Mouse (Mus musculus): ENCODE results near the gene Tmem182.

DNA sequence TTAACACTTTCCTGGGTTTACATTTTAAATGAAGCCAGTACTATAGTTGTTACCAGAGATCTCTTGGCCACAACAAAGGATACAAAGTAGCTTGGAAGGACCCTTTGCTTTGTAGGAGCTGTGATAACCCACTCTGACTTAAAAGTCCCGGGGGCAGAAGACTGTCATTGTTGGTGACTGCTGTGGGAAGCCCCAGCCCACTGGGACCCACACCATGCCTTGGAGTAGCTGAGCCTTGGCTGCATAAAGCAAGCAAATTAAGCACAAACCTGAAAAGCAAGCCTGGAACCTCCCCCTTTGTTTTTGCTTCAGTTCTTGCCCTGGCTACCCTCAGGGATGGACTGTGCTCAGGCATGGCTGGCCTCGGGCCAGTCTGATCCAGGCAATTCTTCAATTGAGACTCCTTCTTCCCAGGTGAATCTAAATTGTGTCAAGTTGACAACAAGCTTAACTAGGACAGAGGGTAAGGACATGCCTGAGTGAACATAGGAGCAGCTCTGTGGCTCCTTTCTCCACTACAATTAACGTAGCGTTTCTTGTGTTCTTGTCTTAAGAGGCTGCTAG lies 36.0 kb upstream of the Tmem182 start:
- no peak for TF ChIP-seq CTCF (IDR thresholded peaks at IDR 0.05; ENCODE audit: control insufficient read depth, insufficient read depth, insufficient read length)
- TF ChIP-seq MAX (IDR thresholded peaks at IDR 0.05): no peak
- TF ChIP-seq MYOD1 (IDR thresholded peaks at IDR 0.05; ENCODE audit: control insufficient read depth, insufficient read length, low read depth): no peak
- TF ChIP-seq USF1 (IDR thresholded peaks at IDR 0.05; ENCODE audit: low read depth): no peak
